In the genomic region with DNA sequence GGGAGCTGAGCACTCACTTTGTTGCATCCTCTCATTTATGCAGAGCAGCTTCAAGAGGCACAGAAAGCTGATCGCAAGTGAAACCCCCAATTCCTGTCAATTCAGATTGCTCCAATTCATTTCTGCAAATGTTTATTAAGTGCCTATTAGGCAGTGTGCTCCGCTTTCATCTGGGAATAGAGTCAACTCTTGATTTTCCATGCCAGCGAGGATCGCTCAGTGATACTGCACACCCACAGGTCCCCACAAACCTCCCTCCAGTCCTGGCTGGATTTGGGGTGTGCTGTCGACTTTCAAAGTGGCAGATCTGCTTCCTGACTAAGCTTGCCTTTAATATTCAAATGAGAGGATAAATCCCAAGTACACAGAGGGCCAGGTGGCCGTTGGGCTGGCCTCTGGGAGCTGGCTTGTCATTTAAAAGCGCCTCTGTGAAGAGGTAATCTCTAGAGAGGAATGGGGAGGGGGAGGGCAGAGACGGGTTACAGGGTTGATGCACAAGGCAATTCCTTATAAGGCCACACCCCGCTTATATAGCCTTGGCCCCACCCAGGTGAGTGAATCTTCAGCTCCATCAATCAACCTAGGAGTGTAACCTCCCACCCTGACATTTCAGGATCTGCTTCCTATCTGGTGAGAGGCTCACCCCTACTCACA, we compare ENCODE assay signal across 14 mouse cellular contexts.
DNase-seq lines count a peak whose midpoint lies in the region; ATAC-seq and TF ChIP-seq lines count a peak whose summit lies in the region.
"Had no signal": no experiment of that assay in that cellular context is flagged by ENCODE, and none has a peak within 500 bp of the region (broad histone marks: within the 10 kb centered on the region; RNA-seq: fewer than 3 reads in every experiment).

No protein-coding gene starts in this region.

- no peak for ATAC-seq in heart, embryonic 14.5 days (ENCODE audit: insufficient number of reproducible peaks, insufficient read depth, low FRiP score, low read depth)
- ATAC-seq in heart, embryonic 16.5 days (replicated peaks; ENCODE audit: extremely low read depth, insufficient read depth, low FRiP score) = no peak
- ATAC-seq in midbrain, embryonic 11.5 days (ENCODE audit: low FRiP score) = peak; percentile 68
- ATAC-seq in kidney, embryonic 15.5 days (replicated peaks; ENCODE audit: low FRiP score) = no peak
- ATAC-seq: activated CD4-positive, CD25-positive, alpha-beta regulatory T cell, adult 4 months had no signal

- peak overlapping the region; percentile 51 to 73 for H3K27ac ChIP-seq in heart, embryonic 14.5 days (replicated peaks in 1 of 2; ENCODE audit: control insufficient read depth in 1 of 2, insufficient read depth in 1 of 2, low read depth in 2 of 2, low read length in 2 of 2)
- no peak overlapping the region for H3K27ac ChIP-seq in ES-E14 (ENCODE audit: insufficient read depth, low read depth, low read length, poor library complexity, severe bottlenecking)
- peak overlapping the region; percentile 47 for H3K27ac ChIP-seq in heart, embryonic 16.5 days (ENCODE audit: low read length)
- peak overlapping the region; percentile 69 for H3K27ac ChIP-seq in midbrain, embryonic 11.5 days (ENCODE audit: low read depth, low read length)
- no peak overlapping the region for H3K27ac ChIP-seq in kidney, embryonic 15.5 days
- H3K27ac ChIP-seq: liver, embryonic 13.5 days had no signal

- peaks cover 48 to 60% of the 10 kb centered on the region in 2 experiments for H3K4me1 ChIP-seq in heart, embryonic 14.5 days (ENCODE audit: control insufficient read depth in 2 of 2, insufficient read depth in 2 of 2, low read length in 2 of 2)
- H3K4me1 ChIP-seq in ES-E14 (ENCODE audit: control insufficient read depth in 2 of 2, insufficient read depth in 2 of 2, low read length in 2 of 2, poor library complexity in 1 of 2) = peaks cover 12 to 33% of the 10 kb centered on the region in 2 experiments
- peaks cover 39% of the 10 kb centered on the region for H3K4me1 ChIP-seq in heart, embryonic 16.5 days (ENCODE audit: control insufficient read depth, insufficient read depth, low read length)
- peaks cover 40% of the 10 kb centered on the region for H3K4me1 ChIP-seq in midbrain, embryonic 11.5 days (ENCODE audit: control insufficient read depth, insufficient read depth, low read length)
- H3K4me1 ChIP-seq in kidney, embryonic 15.5 days = peaks cover 11% of the 10 kb centered on the region; the same call in 1 of the 2 replicates

- no peak overlapping the region for H3K4me2 ChIP-seq in heart, embryonic 14.5 days (ENCODE audit: low read length)
- H3K4me2 ChIP-seq in heart, embryonic 16.5 days (ENCODE audit: low read depth, low read length) = no peak overlapping the region
- H3K4me2 ChIP-seq in midbrain, embryonic 11.5 days = no peak overlapping the region
- H3K4me2 ChIP-seq in kidney, embryonic 15.5 days = no peak overlapping the region
- H3K4me2 ChIP-seq: liver, embryonic 13.5 days had no signal

- WGBS in heart, embryonic 14.5 days = 51% methylated on average over 9 of the region's 9 CpGs
- 56% methylated on average over 9 of the region's 9 CpGs for WGBS in heart, embryonic 16.5 days
- 31% methylated on average over 9 of the region's 9 CpGs for WGBS in midbrain, embryonic 11.5 days
- WGBS in kidney, embryonic 15.5 days = 58% methylated on average over 9 of the region's 9 CpGs

- peaks cover 15% of the 10 kb centered on the region; the same call in 1 of the 2 replicates for H3K36me3 ChIP-seq in heart, embryonic 14.5 days (ENCODE audit: control insufficient read depth, insufficient read depth, low read length)
- peaks cover 7% of the 10 kb centered on the region; the same call in 1 of the 2 replicates for H3K36me3 ChIP-seq in ES-E14 (ENCODE audit: control insufficient read depth, insufficient read depth, low read length, poor library complexity, severe bottlenecking)
- no peaks in the 10 kb centered on the region for H3K36me3 ChIP-seq in heart, embryonic 16.5 days (ENCODE audit: control insufficient read depth, insufficient read depth)
- H3K36me3 ChIP-seq in midbrain, embryonic 11.5 days (ENCODE audit: control insufficient read depth, insufficient read depth, low read length) = no peaks in the 10 kb centered on the region
- H3K36me3 ChIP-seq in kidney, embryonic 15.5 days = peaks cover 36% of the 10 kb centered on the region

- no peak for DNase-seq in heart, adult 11 months
- no peak for DNase-seq in ES-E14 (ENCODE audit: low read depth, low spot score)
- DNase-seq in midbrain, embryonic 11.5 days (ENCODE audit: low spot score, missing footprints) = peak; percentile 93
- DNase-seq in adipocyte (ENCODE audit: low spot score) = no peak
- DNase-seq in cerebellum, postnatal 10 days = no peak
- DNase-seq: cerebellum, postnatal 25 days; gastrocnemius, postnatal 14 days; liver, embryonic 13.5 days; lung, postnatal 36 days had no signal

- H3K9ac ChIP-seq in heart, embryonic 14.5 days (ENCODE audit: low read length) = no peak overlapping the region; the same call in 1 of the 2 replicates
- no peak overlapping the region for H3K9ac ChIP-seq in ES-E14 (ENCODE audit: insufficient read depth, low read depth, low read length, poor library complexity, severe bottlenecking)
- no peak overlapping the region for H3K9ac ChIP-seq in heart, embryonic 16.5 days (ENCODE audit: low read length)
- no peak overlapping the region for H3K9ac ChIP-seq in midbrain, embryonic 11.5 days (ENCODE audit: low read length)
- no peak overlapping the region for H3K9ac ChIP-seq in kidney, embryonic 15.5 days
- H3K9ac ChIP-seq: liver, embryonic 13.5 days had no signal

- H3K27me3 ChIP-seq in heart, embryonic 14.5 days (ENCODE audit: control insufficient read depth, insufficient read depth, low read length) = no peaks in the 10 kb centered on the region
- no peaks in the 10 kb centered on the region for H3K27me3 ChIP-seq in heart, embryonic 16.5 days (ENCODE audit: control insufficient read depth, insufficient read depth, low read length)
- H3K27me3 ChIP-seq in midbrain, embryonic 11.5 days (ENCODE audit: control insufficient read depth, insufficient read depth, low read length) = no peaks in the 10 kb centered on the region
- H3K27me3 ChIP-seq in kidney, embryonic 15.5 days = no peaks in the 10 kb centered on the region
- H3K27me3 ChIP-seq: CH12.LX; liver, embryonic 13.5 days had no signal

- in situ Hi-C loops in ES-E14 (cut with MboI; ENCODE audit: low sequenced_read_pairs in 2 of 2, unreplicated experiment in 2 of 2) = no loop called here

- H3K9me3 ChIP-seq in heart, embryonic 14.5 days (ENCODE audit: control insufficient read depth, low read length) = no peaks in the 10 kb centered on the region
- H3K9me3 ChIP-seq in ES-E14 (ENCODE audit: control insufficient read depth, insufficient read depth, low read depth, low read length) = no peaks in the 10 kb centered on the region
- no peaks in the 10 kb centered on the region for H3K9me3 ChIP-seq in heart, embryonic 16.5 days (replicated peaks; ENCODE audit: control insufficient read depth, low read length)
- no peaks in the 10 kb centered on the region for H3K9me3 ChIP-seq in midbrain, embryonic 11.5 days (ENCODE audit: control insufficient read depth, low read length)
- no peaks in the 10 kb centered on the region for H3K9me3 ChIP-seq in kidney, embryonic 15.5 days (replicated peaks)
- H3K9me3 ChIP-seq: liver, embryonic 13.5 days had no signal

- no peak overlapping the region for H3K4me3 ChIP-seq in heart, embryonic 14.5 days (ENCODE audit: control insufficient read depth in 1 of 2, insufficient read depth in 1 of 2, low read depth in 1 of 2, low read length in 2 of 2)
- no peak overlapping the region for H3K4me3 ChIP-seq in ES-E14 (ENCODE audit: insufficient read depth in 1 of 2, low read depth in 1 of 2, low read length in 2 of 2, poor library complexity in 1 of 2, severe bottlenecking in 1 of 2)
- H3K4me3 ChIP-seq in heart, embryonic 16.5 days (ENCODE audit: low read length) = no peak overlapping the region
- no peak overlapping the region for H3K4me3 ChIP-seq in midbrain, embryonic 11.5 days (ENCODE audit: low read depth, low read length)
- H3K4me3 ChIP-seq in kidney, embryonic 15.5 days (replicated peaks) = no peak overlapping the region
- H3K4me3 ChIP-seq: liver, embryonic 13.5 days had no signal

TF ChIP-seq in ES-E14, 5 proteins besides CTCF, POLR2A, EP300 and RAD21:
- TF ChIP-seq ZNF384 (IDR thresholded peaks at IDR 0.05; ENCODE audit: low read depth, low read length) = no peak
- TF ChIP-seq MAFK (IDR thresholded peaks at IDR 0.05; ENCODE audit: insufficient read depth, low read depth, low read length) = 0 out of 2 replicates have a peak, but pooled peaks have one; percentile 3

Comparison
In these comparisons a context has a peak if more than half of its experiments do, and no peak if none do; other contexts are left out.
1. H3K27ac ChIP-seq: peak in heart, embryonic 14.5 days (2 of 2), heart, embryonic 16.5 days (single experiment) and midbrain, embryonic 11.5 days (single experiment); none in ES-E14 (single experiment) and kidney, embryonic 15.5 days (single experiment).